Comparison of ENCODE assay signal across 24 mouse cellular contexts in genomic region chr14:28469696-28470095, GRCm38 (mm10). TPM values are rescaled to one million over a fixed set of nuclear protein-coding genes. Genes with fewer than 3 reads are reported as not detected.
DNase-seq lines count a peak whose midpoint lies in the region; ATAC-seq and TF ChIP-seq lines count a peak whose summit lies in the region.
"Had no signal": no experiment of that assay in that cellular context is flagged by ENCODE, and none has a peak within 500 bp of the region (broad histone marks: within the 10 kb centered on the region; RNA-seq: fewer than 3 reads in every experiment).

No protein-coding gene starts in this region.

- H3K27ac ChIP-seq in kidney, embryonic 15.5 days: no peak overlapping the region
- H3K27ac ChIP-seq in neural tube, embryonic 13.5 days (replicated peaks): no peak overlapping the region
- H3K27ac ChIP-seq in neural tube, embryonic 15.5 days (replicated peaks): no peak overlapping the region
- H3K27ac ChIP-seq in left cerebral cortex, adult 2 months: no peak overlapping the region
- H3K27ac ChIP-seq: forebrain, embryonic 13.5 days; gastrocnemius, adult 2 months; hindbrain, embryonic 13.5 days; macrophage; stomach, postnatal 0 days had no signal

- peaks cover 38% of the 10 kb centered on the region for H3K4me1 ChIP-seq in kidney, embryonic 15.5 days
- peaks cover 21% of the 10 kb centered on the region for H3K4me1 ChIP-seq in neural tube, embryonic 13.5 days (replicated peaks)
- peaks cover 15% of the 10 kb centered on the region for H3K4me1 ChIP-seq in neural tube, embryonic 15.5 days

- ATAC-seq in kidney, embryonic 15.5 days (replicated peaks; ENCODE audit: low FRiP score): peak; percentile 52; the same call in 1 of the 2 replicates
- peak; percentile 47 for ATAC-seq in neural tube, embryonic 13.5 days (ENCODE audit: low read depth)
- ATAC-seq in neural tube, embryonic 15.5 days (ENCODE audit: low FRiP score): no peak
- ATAC-seq: forebrain, embryonic 13.5 days; liver, postnatal 0 days; lung, postnatal 0 days; Patski had no signal

- 13% methylated on average over 4 of the region's 4 CpGs for WGBS in kidney, embryonic 15.5 days
- 11% methylated on average over 4 of the region's 4 CpGs for WGBS in neural tube, embryonic 13.5 days
- WGBS in neural tube, embryonic 15.5 days: 13% methylated on average over 4 of the region's 4 CpGs

- intact Hi-C loops in left cerebral cortex, adult 2 months (cut with DNase I): no loop called here

- H3K4me2 ChIP-seq in kidney, embryonic 15.5 days: no peak overlapping the region
- H3K4me2 ChIP-seq in neural tube, embryonic 13.5 days: no peak overlapping the region
- H3K4me2 ChIP-seq in neural tube, embryonic 15.5 days: no peak overlapping the region
- H3K4me2 ChIP-seq: forebrain, embryonic 13.5 days; hindbrain, embryonic 13.5 days; liver, embryonic 11.5 days had no signal

- peaks cover 6% of the 10 kb centered on the region; the same call in 1 of the 2 replicates for H3K27me3 ChIP-seq in kidney, embryonic 15.5 days
- H3K27me3 ChIP-seq in neural tube, embryonic 13.5 days: peaks cover 37% of the 10 kb centered on the region
- H3K27me3 ChIP-seq in neural tube, embryonic 15.5 days (replicated peaks): no peaks in the 10 kb centered on the region
- H3K27me3 ChIP-seq: CH12.LX, Patski had no signal

- no peak overlapping the region for H3K9ac ChIP-seq in kidney, embryonic 15.5 days
- no peak overlapping the region for H3K9ac ChIP-seq in neural tube, embryonic 13.5 days
- no peak overlapping the region for H3K9ac ChIP-seq in neural tube, embryonic 15.5 days (replicated peaks)
- H3K9ac ChIP-seq: forebrain, embryonic 13.5 days; hindbrain, embryonic 13.5 days; liver, postnatal 0 days had no signal

- DNase-seq in kidney, adult 18-20 months: no peak
- peak; percentile 66 for DNase-seq in mesoderm, embryonic 11.5 days (ENCODE audit: low read depth, low spot score)
- no peak for DNase-seq in right cerebral cortex, postnatal 4 days
- DNase-seq in left cerebral cortex, adult 2 months (ENCODE audit: extremely low spot score in 1 of 2, low spot score in 2 of 2): no peak
- DNase-seq: B cell, adult 2 months; cerebellum, adult 11-12 months; cerebellum, postnatal 10 days; gastrocnemius, adult 2 months; kidney, adult 2 months; layer of hippocampus, adult 9-11 months; left cerebral cortex, postnatal 4 days; liver, postnatal 0 days had no signal

- H3K36me3 ChIP-seq in kidney, embryonic 15.5 days: no peaks in the 10 kb centered on the region
- no peaks in the 10 kb centered on the region for H3K36me3 ChIP-seq in neural tube, embryonic 13.5 days
- H3K36me3 ChIP-seq in neural tube, embryonic 15.5 days: no peaks in the 10 kb centered on the region
- H3K36me3 ChIP-seq: G1E; hindbrain, embryonic 13.5 days had no signal

- TF ChIP-seq CTCF in left cerebral cortex, adult 2 months (IDR thresholded peaks at IDR 0.05): no peak

- H3K9me3 ChIP-seq in kidney, embryonic 15.5 days (replicated peaks): no peaks in the 10 kb centered on the region
- no peaks in the 10 kb centered on the region for H3K9me3 ChIP-seq in neural tube, embryonic 13.5 days
- H3K9me3 ChIP-seq in neural tube, embryonic 15.5 days (replicated peaks): no peaks in the 10 kb centered on the region
- H3K9me3 ChIP-seq: forebrain, embryonic 13.5 days; hindbrain, embryonic 13.5 days had no signal

- H3K4me3 ChIP-seq in kidney, embryonic 15.5 days (replicated peaks): no peak overlapping the region
- H3K4me3 ChIP-seq in neural tube, embryonic 13.5 days: no peak overlapping the region
- no peak overlapping the region for H3K4me3 ChIP-seq in neural tube, embryonic 15.5 days (replicated peaks)
- H3K4me3 ChIP-seq in left cerebral cortex, adult 2 months: no peak overlapping the region
- H3K4me3 ChIP-seq: forebrain, embryonic 13.5 days; gastrocnemius, adult 2 months; hindbrain, embryonic 13.5 days had no signal

RNA-seq across cellular contexts. Expression of gene Wnt5a, which starts 34.9 kb away (rescaled TPM):
- polyA plus RNA-seq in kidney, embryonic 15.5 days (2015; fragmentation: Nextera tagmentation; extraction: Ambion mirVana): 23.3 and 26.4 TPM in 2 replicates
- polyA plus RNA-seq in neural tube, embryonic 13.5 days (2015; fragmentation: Nextera tagmentation; extraction: Ambion mirVana): 11.2 and 16.4 TPM in 2 replicates
- 14.9 and 18.9 TPM in 2 replicates for polyA plus RNA-seq in neural tube, embryonic 15.5 days (2015; fragmentation: Nextera tagmentation; extraction: Ambion mirVana)
- total RNA-seq in left cerebral cortex, adult 2 months (2021): 10 to 100 TPM in 1 of 2 experiments, 1 to 10 TPM in 1; 9.6 to 10.1 TPM
- total RNA-seq: CH12.LX had no signal
- polyA plus RNA-seq: G1E, macrophage had no signal
